Mouse (Mus musculus) liver, embryonic 16.5 days (tissue): ENCODE data around the gene Pbrm1. TPM values are rescaled to one million over a fixed set of nuclear protein-coding genes. Genes with fewer than 3 reads are reported as not detected.

Experiments
- ATAC-seq: fragments of 200-750 bp; cut with Nextera tagmentation; 2 replicates; pipeline ENCODE4 v1.8.0; 2017; ENCODE audit warnings: low read depth, mild to moderate bottlenecking, moderate number of reproducible peaks, moderate library complexity
- H3K27ac ChIP-seq: fragments of 300-500 bp; sonication (generic); 2 replicates; pipeline ENCODE4 v1.5.1; 2014; ENCODE audit warnings: mild to moderate bottlenecking, low read length
- H3K27me3 ChIP-seq: fragments of 300-500 bp; sonication (generic); 2 replicates; pipeline ENCODE4 v1.6.1; 2014; ENCODE audit warnings: low read depth, low read length, mixed read lengths; ENCODE audit not compliant: control insufficient read depth, insufficient read depth
- H3K36me3 ChIP-seq: fragments of 300-500 bp; sonication (generic); 2 replicates; pipeline ENCODE4 v1.6.1; 2014; ENCODE audit warnings: mild to moderate bottlenecking; ENCODE audit not compliant: control insufficient read depth, insufficient read depth
- H3K4me1 ChIP-seq: fragments of 300-500 bp; sonication (generic); 2 replicates; pipeline ENCODE4 v1.6.1; 2014; ENCODE audit warnings: low read depth, low read length, mixed read lengths; ENCODE audit not compliant: control insufficient read depth
- H3K4me2 ChIP-seq: fragments of 300-500 bp; sonication (generic); 2 replicates; pipeline ENCODE4 v1.6.1; 2014; ENCODE audit warnings: low read depth, low read length, mixed read lengths
- H3K4me3 ChIP-seq: fragments of 300-500 bp; sonication (generic); 2 replicates; pipeline ENCODE4 v1.5.1; 2014; ENCODE audit warnings: low read depth, mild to moderate bottlenecking, low read length
- H3K9ac ChIP-seq: fragments of 300-500 bp; sonication (generic); 2 replicates; pipeline ENCODE4 v1.6.1; 2014; ENCODE audit warnings: low read depth, low read length
- H3K9me3 ChIP-seq: fragments of 300-500 bp; sonication (generic); replicated peaks from 2 replicates; pipeline ENCODE4 v1.6.1; 2016; ENCODE audit warnings: low read length; ENCODE audit not compliant: control insufficient read depth
- WGBS: fragments of 180-500 bp; shearing (Covaris S2); extraction: QIAGEN DNeasy Blood & Tissue Kit; methylation state at CpG from one replicate; pipeline ENCODE4 v1.1.7; 2014; ENCODE audit not compliant: insufficient replicate concordance; 5-methylcytosine and 5-hydroxymethylcytosine counted together
- polyA plus RNA-seq: library from polyadenylated mRNA; unstranded; fragments of >200 nt; fragmentation: Nextera tagmentation; extraction: Ambion mirVana; gene quantifications from 2 replicates; pipeline ENCODE4 v1.2.1, GENCODE M21; 2015

Pbrm1 gene
- polyA plus RNA-seq, 1 experiment from 2014 or later = 52.9 TPM

DNA sequence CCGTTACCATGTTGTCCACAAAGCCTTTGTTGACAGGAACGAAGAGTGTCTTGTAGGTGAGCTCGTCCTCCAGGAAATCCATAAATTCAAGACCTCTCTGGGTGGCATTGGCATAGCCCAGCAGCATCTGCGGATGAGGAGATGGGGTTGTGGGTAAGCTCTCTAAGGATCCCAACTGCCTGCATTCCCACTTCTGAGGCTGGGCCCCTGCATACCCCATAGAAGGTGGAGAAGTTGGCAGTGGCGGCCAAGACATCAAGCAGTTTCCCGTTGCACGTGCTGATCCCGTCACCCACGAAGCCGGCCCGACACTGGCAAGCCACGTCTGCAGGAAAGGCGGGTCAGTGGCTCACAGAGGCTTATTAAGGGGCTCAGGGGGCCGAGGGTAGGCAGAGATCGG, 121.2 kb downstream of the Pbrm1 start:
- ATAC-seq = no peak
- Histone ChIP-seq H3K4me1 (no peaks in the 10 kb centered on the region; the same call in 1 of the 2 replicates), H3K9ac (no peak overlapping the region), H3K9me3 (no peaks in the 10 kb centered on the region), H3K36me3 (peaks cover 53% of the 10 kb centered on the region), H3K27me3 (no peaks in the 10 kb centered on the region), H3K4me2 (no peak overlapping the region), H3K4me3 (no peak overlapping the region), H3K27ac (no peak overlapping the region)
- 75% methylated on average over 15 of the region's 15 CpGs for WGBS

- no peaks in the 10 kb centered on the region; the same call in 1 of the 2 replicates for H3K4me1 ChIP-seq
- peaks cover 46% of the 10 kb centered on the region for H3K36me3 ChIP-seq
- H3K4me3 ChIP-seq = no peak overlapping the region
- ATAC-seq = no peak
- no peaks in the 10 kb centered on the region for H3K9me3 ChIP-seq
- H3K4me2 ChIP-seq = no peak overlapping the region
- H3K27me3 ChIP-seq = no peaks in the 10 kb centered on the region
- H3K27ac ChIP-seq = no peak overlapping the region
- 83% methylated on average over 14 of the region's 14 CpGs for WGBS
- no peak overlapping the region for H3K9ac ChIP-seq
These were observed 122.1 kb downstream of the Pbrm1 start for GRCm38 (mm10) chr14:31141011-31141410.

- no peak overlapping the region for H3K4me3 ChIP-seq
- 77% methylated on average over 11 of the region's 11 CpGs for WGBS
- H3K4me1 ChIP-seq = no peaks in the 10 kb centered on the region
- H3K4me2 ChIP-seq = no peak overlapping the region
- H3K9ac ChIP-seq = no peak overlapping the region
- H3K9me3 ChIP-seq = no peaks in the 10 kb centered on the region
- peaks cover 16% of the 10 kb centered on the region for H3K36me3 ChIP-seq
- H3K27me3 ChIP-seq = no peaks in the 10 kb centered on the region
- ATAC-seq = no peak
- no peak overlapping the region for H3K27ac ChIP-seq
These were observed 126.8 kb downstream of the Pbrm1 start for GRCm38 (mm10) chr14:31145694-31146093.

GRCm38 (mm10) chr14:31160196-31161150, 141.5 kb downstream of the Pbrm1 start:
- Histone ChIP-seq H3K27me3 (no peaks in the 10 kb centered on the region), H3K27ac (peak overlapping the region; percentile 72), H3K9me3 (no peaks in the 10 kb centered on the region), H3K4me2 (peak overlapping the region; percentile 32), H3K4me1 (peaks cover 8% of the 10 kb centered on the region), H3K4me3 (peak overlapping the region; percentile 19), H3K36me3 (no peaks in the 10 kb centered on the region), H3K9ac (no peak overlapping the region)
- ATAC-seq = peak; percentile 75
- WGBS = 46% methylated on average over 27 of the region's 27 CpGs

- peaks cover 10% of the 10 kb centered on the region for H3K4me1 ChIP-seq
- no peak for ATAC-seq
- 79% methylated on average over 7 of the region's 7 CpGs for WGBS
- H3K4me2 ChIP-seq = peak overlapping the region; percentile 38; the same call in 1 of the 2 replicates
- H3K27me3 ChIP-seq = no peaks in the 10 kb centered on the region
- no peak overlapping the region for H3K9ac ChIP-seq
- H3K4me3 ChIP-seq = no peak overlapping the region; the same call in 1 of the 2 replicates
- H3K9me3 ChIP-seq = no peaks in the 10 kb centered on the region
- peak overlapping the region; percentile 42; the same call in 1 of the 2 replicates for H3K27ac ChIP-seq
- no peaks in the 10 kb centered on the region for H3K36me3 ChIP-seq
These were observed 142.3 kb downstream of the Pbrm1 start for GRCm38 (mm10) chr14:31161191-31161590.

- H3K27ac ChIP-seq = peak overlapping the region; percentile 42
- peak overlapping the region; percentile 38; the same call in 1 of the 2 replicates for H3K4me2 ChIP-seq
- 59% methylated on average over 10 of the region's 10 CpGs for WGBS
These were observed 142.7 kb downstream of the Pbrm1 start for GRCm38 (mm10) chr14:31161638-31162037.

GRCm38 (mm10) chr14:31164067-31164466, 145.1 kb downstream of the Pbrm1 start:
- no peak overlapping the region for H3K4me2 ChIP-seq
- H3K27ac ChIP-seq = no peak overlapping the region
- 29% methylated on average over 8 of the region's 8 CpGs for WGBS
- ATAC-seq = 0 out of 2 replicates have a peak, but pooled peaks have one; percentile 11
- no peaks in the 10 kb centered on the region for H3K27me3 ChIP-seq
- no peaks in the 10 kb centered on the region for H3K9me3 ChIP-seq
- H3K4me3 ChIP-seq = no peak overlapping the region
- H3K36me3 ChIP-seq = no peaks in the 10 kb centered on the region
- peaks cover 16% of the 10 kb centered on the region for H3K4me1 ChIP-seq
- no peak overlapping the region for H3K9ac ChIP-seq

More at GRCm38 (mm10) chr14:31161638-31162037, 142.7 kb downstream of the Pbrm1 start:
- H3K36me3 ChIP-seq = no peaks in the 10 kb centered on the region
- H3K4me3 ChIP-seq = peak overlapping the region; percentile 23
- no peaks in the 10 kb centered on the region for H3K9me3 ChIP-seq
- H3K4me1 ChIP-seq = peaks cover 14% of the 10 kb centered on the region
- H3K9ac ChIP-seq = peak overlapping the region; percentile 26; the same call in 1 of the 2 replicates
- no peak for ATAC-seq
- H3K27me3 ChIP-seq = no peaks in the 10 kb centered on the region

DNA sequence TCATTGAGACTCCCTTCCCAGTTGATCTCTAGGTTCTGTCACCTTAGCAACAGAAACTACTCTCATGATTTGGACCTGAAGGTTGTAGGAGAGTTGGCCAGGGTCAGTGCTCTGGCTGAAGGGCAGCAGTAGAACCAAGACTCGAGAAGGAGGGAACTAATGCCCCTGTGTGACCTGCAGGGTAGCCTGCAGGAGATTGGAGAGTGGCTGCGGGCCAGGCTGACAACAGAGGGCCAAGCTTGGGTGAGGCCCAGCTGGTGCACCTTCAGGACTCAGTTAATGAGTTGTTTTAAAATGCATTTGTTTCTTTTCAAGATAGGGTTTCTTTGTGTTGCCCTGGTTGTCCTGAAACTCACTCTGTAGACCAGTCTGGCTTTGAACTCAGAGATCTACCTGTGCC, 146.1 kb downstream of the Pbrm1 start:
- 64% methylated on average over 2 of the region's 2 CpGs for WGBS
- Histone ChIP-seq H3K27ac (no peak overlapping the region), H3K9me3 (no peaks in the 10 kb centered on the region), H3K4me1 (peaks cover 16% of the 10 kb centered on the region), H3K27me3 (no peaks in the 10 kb centered on the region), H3K36me3 (no peaks in the 10 kb centered on the region), H3K4me2 (no peak overlapping the region), H3K9ac (no peak overlapping the region), H3K4me3 (no peak overlapping the region)
- ATAC-seq = no peak

GRCm38 (mm10) chr14:31165458-31165857, 146.5 kb downstream of the Pbrm1 start:
- ATAC-seq = no peak
- H3K27me3 ChIP-seq = no peaks in the 10 kb centered on the region
- peaks cover 16% of the 10 kb centered on the region for H3K4me1 ChIP-seq
- peaks cover under 1% of the 10 kb centered on the region; the same call in 1 of the 2 replicates for H3K36me3 ChIP-seq
- WGBS = 28% methylated on average over 7 of the region's 7 CpGs
- no peak overlapping the region for H3K4me2 ChIP-seq
- no peaks in the 10 kb centered on the region for H3K9me3 ChIP-seq
- no peak overlapping the region for H3K9ac ChIP-seq
- H3K4me3 ChIP-seq = no peak overlapping the region
- no peak overlapping the region for H3K27ac ChIP-seq
